Mouse (Mus musculus) cerebellum, postnatal 36 days (tissue): ENCODE results near the gene Pinlyp.

Source experiments
- DNase-seq, 2 experiments: peaks; one replicate each; pipeline ENCODE4 v3.0.0; 2021 to 2022; ENCODE audit warnings: mixed read lengths in 2 of 2

The Pinlyp gene

GRCm38 (mm10) chr7:24546068-24546614 lies at the start of gene Pinlyp, which contains the start of gene Xrcc1:
Gene Pinlyp (minus strand): TSS chr7:24546118.
Gene Xrcc1 (plus strand): TSS chr7:24546289.
- peak in 1 of 2 experiments; percentile 17 for DNase-seq

DNA sequence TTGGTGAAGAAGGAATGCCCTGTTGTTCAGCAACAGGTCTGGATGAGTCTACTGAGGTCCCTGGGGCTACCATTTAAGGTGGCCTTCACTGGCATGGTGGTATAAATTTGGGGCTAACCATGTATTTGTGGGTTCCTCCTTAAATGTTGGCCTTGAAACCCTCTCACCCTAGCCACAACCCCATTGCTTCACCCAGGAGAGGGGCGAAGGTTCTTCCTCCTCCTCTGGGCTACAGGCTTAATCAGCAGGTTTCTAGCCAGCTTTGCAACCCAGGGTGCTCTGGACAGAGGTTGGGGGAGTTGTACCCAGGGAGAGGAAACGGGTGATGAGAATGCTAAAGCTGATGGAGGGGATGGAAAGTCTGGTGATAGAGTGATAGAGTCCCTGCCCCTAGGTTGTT lies 49.5 kb upstream of the Pinlyp start:
- no peak for DNase-seq

GRCm38 (mm10) chr7:24594309-24594803 lies 48.4 kb upstream of the Pinlyp start:
- DNase-seq: no peak

GRCm38 (mm10) chr7:24593621-24594308 lies 47.8 kb upstream of the Pinlyp start:
- peak; percentile 67 to 80 for DNase-seq

DNA sequence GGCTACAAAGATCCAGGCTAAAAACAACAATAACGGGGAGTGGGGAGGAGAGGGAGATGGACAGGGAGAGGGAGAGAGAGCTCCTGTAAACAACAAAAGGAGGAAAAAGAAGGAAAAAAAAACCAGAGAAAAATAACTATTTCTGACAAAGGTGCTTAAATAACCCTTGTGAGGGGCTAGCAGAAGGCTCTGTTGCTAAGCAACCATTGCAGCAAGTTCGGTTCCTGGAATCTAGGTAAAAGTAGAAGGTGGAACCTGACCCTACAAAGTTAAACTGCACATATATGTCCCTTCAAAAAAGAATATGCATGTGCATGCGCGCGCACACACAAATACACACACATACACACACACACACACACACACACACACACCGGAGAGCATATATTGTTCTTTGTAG lies 46.9 kb upstream of the Pinlyp start:
- DNase-seq: no peak

GRCm38 (mm10) chr7:24592163-24592562 lies 46.2 kb upstream of the Pinlyp start:
- no peak for DNase-seq

DNA sequence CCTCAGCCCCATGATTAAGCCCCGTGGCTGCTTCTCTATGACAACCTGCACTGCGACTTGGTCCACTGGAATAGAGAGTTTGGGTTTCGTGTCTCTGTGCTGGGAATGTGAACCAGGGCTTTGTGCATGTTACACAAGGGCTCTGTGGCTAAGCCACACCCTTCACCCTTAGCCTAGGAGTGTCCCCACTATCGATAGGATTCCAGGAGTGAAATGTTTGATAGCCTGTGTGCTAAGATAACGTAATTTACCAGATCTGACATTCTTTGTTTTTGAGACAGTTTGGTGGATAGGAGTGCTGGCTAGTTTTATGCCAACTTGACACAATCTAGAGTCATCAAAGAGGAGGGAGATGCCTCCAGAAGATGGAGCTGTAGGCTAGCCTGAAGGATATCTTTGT lies 45.8 kb upstream of the Pinlyp start:
- DNase-seq: no peak

DNA sequence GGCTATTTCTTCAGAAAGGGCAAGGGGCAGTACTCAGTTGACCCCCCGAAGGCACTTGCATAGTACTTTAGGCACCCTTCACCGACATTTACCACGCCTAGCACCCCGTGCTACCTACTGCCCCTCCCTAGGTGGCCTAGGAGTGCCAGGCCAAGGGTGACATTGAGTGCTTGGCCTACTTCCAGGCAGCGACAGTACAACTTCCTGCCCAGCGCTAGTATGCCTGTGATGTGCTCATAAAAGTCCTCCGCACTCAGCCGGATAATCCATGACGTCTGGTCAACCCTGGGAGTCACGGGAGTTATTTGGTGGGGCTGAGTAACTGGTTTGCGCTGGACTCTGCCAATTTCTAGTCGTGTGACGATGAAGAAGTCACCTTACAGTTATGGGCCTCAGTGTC lies 42.4 kb upstream of the Pinlyp start:
- DNase-seq: no peak

GRCm38 (mm10) chr7:24587330-24588105 lies 41.6 kb upstream of the Pinlyp start, which contains the start of the genes Ethe1 and Zfp575:
Gene Ethe1 (plus strand): TSS chr7:24587543.
Gene Zfp575 (minus strand): TSS chr7:24587641.
- peak; percentile 27 to 63 for DNase-seq

GRCm38 (mm10) chr7:24586828-24587227 lies 40.9 kb upstream of the Pinlyp start:
- no peak for DNase-seq

GRCm38 (mm10) chr7:24585995-24586394 lies 40.1 kb upstream of the Pinlyp start:
- no peak for DNase-seq

- no peak for DNase-seq
Measured at GRCm38 (mm10) chr7:24584876-24585275, 39.0 kb upstream of the Pinlyp start.

DNA sequence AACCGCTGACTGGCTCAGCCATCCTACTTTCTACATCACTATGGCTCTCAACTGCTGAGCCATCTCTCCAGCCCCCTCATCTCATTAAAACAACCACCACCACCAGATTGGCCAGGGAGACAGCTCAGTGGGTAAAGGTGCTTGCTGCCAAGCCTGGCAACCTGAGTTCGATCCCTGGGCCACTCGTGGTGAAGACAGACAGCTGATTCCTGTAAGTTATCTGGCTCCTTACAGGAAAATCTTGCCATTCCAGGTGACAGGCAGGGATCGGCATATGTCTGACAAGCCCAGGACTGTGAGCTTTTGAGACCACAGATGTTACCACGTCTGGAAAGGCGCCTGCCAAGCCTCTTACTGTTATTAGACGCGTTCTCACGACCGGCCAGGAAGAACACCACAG lies 31.9 kb upstream of the Pinlyp start:
- no peak for DNase-seq

GRCm38 (mm10) chr7:24574224-24574796 lies 28.4 kb upstream of the Pinlyp start:
- DNase-seq: no peak

- DNase-seq: no peak
Measured at GRCm38 (mm10) chr7:24572455-24572854, 26.5 kb upstream of the Pinlyp start.

- no peak for DNase-seq
Measured at GRCm38 (mm10) chr7:24571071-24571470, 25.2 kb upstream of the Pinlyp start.

DNA sequence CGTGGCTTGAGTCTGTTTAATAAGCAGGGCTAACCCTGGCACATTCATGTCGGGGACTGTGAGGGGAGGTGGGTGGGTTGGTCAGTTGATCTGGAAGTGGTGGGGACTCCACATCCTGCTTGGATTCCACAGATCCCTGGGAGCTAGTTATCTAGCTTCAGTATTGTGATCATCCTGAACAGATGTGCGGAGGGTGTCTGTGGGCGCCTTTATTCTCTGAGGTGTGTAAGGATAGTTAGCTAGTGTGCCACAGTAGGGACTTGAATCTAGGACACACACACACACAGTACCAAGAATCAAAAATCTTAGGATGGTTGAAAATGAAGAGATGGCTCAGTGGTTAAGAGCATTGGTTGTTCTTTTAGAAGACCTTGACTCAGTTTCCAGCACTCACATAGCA lies 22.6 kb upstream of the Pinlyp start:
- DNase-seq: no peak

DNA sequence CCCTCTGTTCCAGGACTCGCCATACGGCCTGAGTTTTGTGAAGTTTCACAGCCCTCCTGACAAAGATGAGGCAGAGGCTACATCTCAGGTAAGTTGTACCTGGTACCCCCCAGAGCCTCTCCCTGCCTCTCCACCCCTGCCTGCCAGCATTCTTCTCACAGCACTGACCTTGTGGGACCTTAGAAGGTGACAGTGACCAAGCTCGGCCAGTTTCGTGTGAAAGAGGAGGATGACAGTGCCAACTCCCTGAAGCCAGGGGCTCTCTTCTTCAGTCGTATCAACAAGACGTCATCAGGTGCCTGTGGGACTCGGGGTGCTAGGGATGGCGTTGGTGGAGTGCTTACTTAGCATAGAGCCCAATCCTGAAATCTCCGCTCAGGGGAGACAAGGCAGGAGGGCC lies 20.3 kb upstream of the Pinlyp start:
- DNase-seq: no peak

DNA sequence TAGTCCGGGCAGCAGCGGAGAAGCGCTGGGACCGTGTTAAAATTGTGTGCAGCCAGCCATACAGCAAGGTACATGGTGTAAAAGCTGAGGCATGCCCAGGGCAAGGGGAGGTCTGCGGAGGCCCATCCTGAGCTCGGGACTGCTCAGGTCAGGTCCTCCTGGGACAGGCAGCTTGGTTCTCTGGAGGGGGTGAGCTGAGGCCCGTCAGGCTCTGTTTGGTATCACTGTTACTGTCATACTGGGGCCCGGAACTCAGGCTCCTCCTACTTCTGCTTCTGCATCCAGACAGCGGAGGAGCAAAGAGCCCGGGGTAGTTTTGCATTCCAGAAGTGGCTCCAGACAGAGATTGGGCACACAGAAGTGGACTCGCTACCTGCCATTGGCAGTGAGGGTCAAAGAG lies 19.7 kb upstream of the Pinlyp start:
- DNase-seq: no peak

DNA sequence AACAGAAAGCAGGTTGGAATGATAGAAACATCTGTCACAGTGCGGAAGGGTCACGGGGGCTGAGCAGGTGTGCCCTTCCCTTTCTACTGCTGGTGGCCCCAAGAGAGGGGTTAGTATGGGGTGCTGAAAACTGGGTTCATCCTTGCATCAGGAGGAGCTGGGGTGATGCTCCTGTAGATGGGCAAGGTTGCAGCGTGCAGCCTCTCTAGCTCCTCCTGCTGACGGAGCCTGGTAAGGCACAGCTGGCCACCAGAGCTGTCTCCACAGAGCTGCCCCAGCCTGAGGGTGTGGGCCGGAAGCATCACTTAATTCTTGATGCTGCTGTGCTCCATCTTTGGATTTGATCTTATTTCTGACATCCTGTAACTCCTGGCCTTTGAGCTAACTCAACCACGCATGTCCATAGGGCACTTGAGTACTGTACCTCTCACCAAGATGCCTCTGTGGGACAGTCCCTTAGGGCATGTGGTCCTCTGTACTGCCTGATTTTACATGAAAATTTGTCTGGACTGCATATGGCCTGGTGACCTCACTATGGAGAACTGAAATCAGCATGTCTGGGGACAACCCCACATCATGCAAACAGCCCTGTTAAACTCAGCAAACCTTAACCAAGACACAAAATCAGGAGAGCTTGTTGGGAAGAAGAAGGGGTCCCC lies 18.8 kb upstream of the Pinlyp start:
- peak; percentile 82 for DNase-seq

GRCm38 (mm10) chr7:24563837-24564206 lies 17.9 kb upstream of the Pinlyp start:
- no peak for DNase-seq

DNA sequence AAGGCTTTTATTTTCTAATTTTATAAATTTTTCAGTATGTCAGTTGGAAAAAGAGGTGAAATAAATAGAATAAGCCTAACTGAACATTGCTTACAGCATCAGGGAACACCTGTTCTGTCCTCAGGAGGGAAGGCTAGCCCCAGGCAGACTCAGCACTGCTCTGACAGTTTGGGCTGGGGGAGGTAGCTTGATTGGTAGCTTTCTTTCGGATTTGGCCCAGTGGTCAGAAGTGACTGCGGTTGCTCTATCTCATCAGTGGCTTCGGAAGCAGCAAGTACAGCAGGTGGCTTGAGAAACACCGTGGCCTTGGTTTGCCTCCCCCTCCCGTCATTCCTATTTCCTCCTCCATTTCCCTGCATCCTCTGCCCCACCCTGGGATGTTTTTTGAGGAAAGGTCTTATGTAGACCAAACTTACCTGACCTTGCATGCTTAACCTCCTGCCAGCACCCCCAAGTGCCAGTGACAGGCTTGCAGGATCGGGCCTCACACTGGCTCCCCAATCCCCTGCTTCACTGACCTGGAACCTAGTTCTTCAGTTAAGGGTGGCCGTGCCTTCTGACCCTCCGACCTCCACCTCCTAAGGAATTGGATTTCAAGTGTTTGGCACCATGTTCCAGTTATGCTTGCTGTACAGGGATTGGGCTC lies 17.4 kb upstream of the Pinlyp start:
- DNase-seq: no peak
